Mouse (Mus musculus): ENCODE measurements around the gene Ipo11.

GRCm38 (mm10) chr13:106894284-106894683 lies 42.5 kb downstream of the Ipo11 start:
- TF ChIP-seq CTCF (IDR thresholded peaks at IDR 0.05; ENCODE audit: low read depth) (peak; percentile 73), EP300 (IDR thresholded peaks at IDR 0.05; ENCODE audit: low read depth) (no peak)
